Mouse (Mus musculus) kidney, postnatal 0 days (tissue): Measurements from ENCODE around the gene Phox2a. TPM values are rescaled to one million over a fixed set of nuclear protein-coding genes. Genes with fewer than 3 reads are reported as not detected.

Experiments
- ATAC-seq: fragments of 200-750 bp; cut with Nextera tagmentation; replicated peaks from 2 replicates; pipeline ENCODE4 v1.8.0; 2017; ENCODE audit warnings: low read depth, moderate number of reproducible peaks, moderate TSS enrichment, moderate library complexity; ENCODE audit not compliant: low FRiP score
- DNase-seq: peaks from one replicate; pipeline ENCODE4 v3.0.0-alpha.2; 2016; ENCODE audit warnings: low spot score
- H3K27ac ChIP-seq: fragments of 300-500 bp; sonication (generic); 2 replicates; pipeline ENCODE4 v1.5.1; 2014; ENCODE audit warnings: mild to moderate bottlenecking
- H3K27me3 ChIP-seq: fragments of 300-500 bp; sonication (generic); 2 replicates; pipeline ENCODE4 v1.6.1; 2014; ENCODE audit warnings: low read length, mixed read lengths; ENCODE audit not compliant: insufficient read depth
- H3K36me3 ChIP-seq: fragments of 300-500 bp; sonication (generic); 2 replicates; pipeline ENCODE4 v1.6.1; 2014; ENCODE audit warnings: low read length, mixed read lengths; ENCODE audit not compliant: insufficient read depth
- H3K4me1 ChIP-seq: fragments of 300-500 bp; sonication (generic); replicated peaks from 2 replicates; pipeline ENCODE4 v1.6.1; 2014; ENCODE audit warnings: antibody characterized with exemption, low read length, mixed read lengths; ENCODE audit not compliant: insufficient read depth
- H3K4me2 ChIP-seq: fragments of 300-500 bp; sonication (generic); 2 replicates; pipeline ENCODE4 v1.6.1; 2014; ENCODE audit warnings: mild to moderate bottlenecking, low read length, moderate library complexity, mixed read lengths
- H3K4me3 ChIP-seq: fragments of 300-500 bp; sonication (generic); replicated peaks from 2 replicates; pipeline ENCODE4 v1.5.1; 2014; ENCODE audit warnings: low read depth, low read length
- H3K9ac ChIP-seq: fragments of 300-500 bp; sonication (generic); 2 replicates; pipeline ENCODE4 v1.6.1; 2014; ENCODE audit warnings: low read depth, low read length
- H3K9me3 ChIP-seq: fragments of 300-500 bp; sonication (generic); replicated peaks from 2 replicates; pipeline ENCODE4 v1.6.1; 2016; ENCODE audit warnings: low read length, inconsistent platforms, mixed read lengths
- CTCF ChIP-seq: IDR thresholded peaks from 2 replicates; pipeline ENCODE4 v1.5.1; 2016; ENCODE audit warnings: antibody characterized with exemption, low read depth, mild to moderate bottlenecking, moderate library complexity
- WGBS: fragments of 180-500 bp; shearing (Covaris S2); extraction: QIAGEN DNeasy Blood & Tissue Kit; methylation state at CpG from one replicate; pipeline ENCODE4 v1.1.7; 2014; 5-methylcytosine and 5-hydroxymethylcytosine counted together
- polyA plus RNA-seq: library from polyadenylated mRNA; unstranded; fragments of >200 nt; fragmentation: Nextera tagmentation; extraction: Ambion mirVana; gene quantifications from 2 replicates; pipeline ENCODE4 v1.2.1, GENCODE M21; 2015

The Phox2a gene
- polyA plus RNA-seq: 0.13 and 0.19 TPM in 2 replicates

GRCm38 (mm10) chr7:101817861-101818401 lies at the start of gene Phox2a:
Phox2a (plus strand) TSS chr7:101818313.
- no peak for DNase-seq
- no peaks in the 10 kb centered on the region for H3K9me3 ChIP-seq
- ATAC-seq: no peak
- 1% methylated on average over 32 of the region's 45 CpGs for WGBS
- peak within 1 kb of the TSS; percentile 35; the same call in 1 of the 2 replicates for H3K9ac ChIP-seq
- peaks cover 26% of the 10 kb centered on the region for H3K4me1 ChIP-seq
- no peak for TF ChIP-seq CTCF
- H3K4me2 ChIP-seq: peak within 1 kb of the TSS; percentile 48
- peak within 1 kb of the TSS; percentile 24 for H3K4me3 ChIP-seq
- H3K27me3 ChIP-seq: peaks cover 37% of the 10 kb centered on the region
- no peaks in the 10 kb centered on the region for H3K36me3 ChIP-seq
- no peak within 1 kb of the TSS for H3K27ac ChIP-seq

GRCm38 (mm10) chr7:101770051-101770450 lies 48.1 kb upstream of the Phox2a start:
- Histone ChIP-seq H3K4me1 (no peaks in the 10 kb centered on the region), H3K4me2 (no peak overlapping the region), H3K4me3 (no peak overlapping the region), H3K36me3 (0 out of 2 replicates have a peak, but pooled peaks cover 3% of the 10 kb centered on the region), H3K9ac (no peak overlapping the region), H3K27ac (no peak overlapping the region), H3K27me3 (no peaks in the 10 kb centered on the region), H3K9me3 (no peaks in the 10 kb centered on the region)
- TF ChIP-seq CTCF: no peak
- ATAC-seq (no peak), DNase-seq (no peak)
- WGBS: 69% methylated on average over 7 of the region's 7 CpGs

GRCm38 (mm10) chr7:101771604-101772003 lies 46.5 kb upstream of the Phox2a start:
- no peaks in the 10 kb centered on the region for H3K27me3 ChIP-seq
- H3K36me3 ChIP-seq: 0 out of 2 replicates have a peak, but pooled peaks cover 4% of the 10 kb centered on the region
- H3K27ac ChIP-seq: no peak overlapping the region
- DNase-seq (no peak), ATAC-seq (no peak)
- TF ChIP-seq CTCF: no peak
- no peak overlapping the region for H3K9ac ChIP-seq
- no peak overlapping the region for H3K4me2 ChIP-seq
- no peak overlapping the region for H3K4me3 ChIP-seq
- H3K9me3 ChIP-seq: no peaks in the 10 kb centered on the region
- WGBS: 92% methylated on average over 1 of the region's 1 CpGs
- H3K4me1 ChIP-seq: no peaks in the 10 kb centered on the region

- Histone ChIP-seq H3K27ac (no peak overlapping the region), H3K27me3 (no peaks in the 10 kb centered on the region), H3K4me2 (no peak overlapping the region), H3K4me1 (no peaks in the 10 kb centered on the region), H3K36me3 (0 out of 2 replicates have a peak, but pooled peaks cover 4% of the 10 kb centered on the region), H3K9ac (no peak overlapping the region), H3K9me3 (no peaks in the 10 kb centered on the region), H3K4me3 (no peak overlapping the region)
- DNase-seq (no peak), ATAC-seq (no peak)
- no peak for TF ChIP-seq CTCF
- WGBS: 55% methylated on average over 8 of the region's 8 CpGs
These were observed 45.4 kb upstream of the Phox2a start for GRCm38 (mm10) chr7:101772687-101773086.

- H3K27ac ChIP-seq: no peak overlapping the region
- no peaks in the 10 kb centered on the region for H3K27me3 ChIP-seq
- H3K36me3 ChIP-seq: 0 out of 2 replicates have a peak, but pooled peaks cover 8% of the 10 kb centered on the region
- H3K4me3 ChIP-seq: no peak overlapping the region
- no peaks in the 10 kb centered on the region for H3K9me3 ChIP-seq
- no peak for TF ChIP-seq CTCF
- no peak for ATAC-seq
- no peaks in the 10 kb centered on the region for H3K4me1 ChIP-seq
- WGBS: 97% methylated on average over 1 of the region's 1 CpGs
- no peak overlapping the region for H3K9ac ChIP-seq
- H3K4me2 ChIP-seq: no peak overlapping the region
- no peak for DNase-seq
These were observed 41.1 kb upstream of the Phox2a start for GRCm38 (mm10) chr7:101777053-101777452.

GRCm38 (mm10) chr7:101820295-101821030 lies 2.4 kb downstream of the Phox2a start:
- peak overlapping the region; percentile 89 for H3K4me2 ChIP-seq
- 5% methylated on average over 35 of the region's 35 CpGs for WGBS
- peaks cover 37% of the 10 kb centered on the region for H3K27me3 ChIP-seq
- no peaks in the 10 kb centered on the region for H3K9me3 ChIP-seq
- H3K36me3 ChIP-seq: peaks cover 9% of the 10 kb centered on the region
- DNase-seq: no peak
- no peak overlapping the region for H3K9ac ChIP-seq
- ATAC-seq: no peak
- TF ChIP-seq CTCF: no peak
- peaks cover 26% of the 10 kb centered on the region for H3K4me1 ChIP-seq
- H3K27ac ChIP-seq: no peak overlapping the region
- peak overlapping the region; percentile 26 for H3K4me3 ChIP-seq
